Mouse (Mus musculus) large intestine, adult 2 months (tissue): ENCODE measurements around the gene Tomm7. TPM values are rescaled to one million over a fixed set of nuclear protein-coding genes. Genes with fewer than 3 reads are reported as not detected.
"Not testable (repeated sequence)": the region's sequence is repeated elsewhere in the genome, so short reads cannot be mapped to it uniquely, and the experiment has no call there.

Source experiments
- DNase-seq: peaks from one replicate; pipeline ENCODE4 v3.0.0-alpha.2; 2012; ENCODE audit warnings: low read depth, low spot score
- WGBS: fragments of 180-500 bp; shearing (Covaris S2); methylation state at CpG from one replicate; pipeline ENCODE4 v1.1.7; 2018; 5-methylcytosine and 5-hydroxymethylcytosine counted together
- polyA plus RNA-seq: library from polyadenylated mRNA; depleted of rRNA; stranded (reverse); fragments of >200 nt; gene quantifications from 2 replicates; pipeline ENCODE4 v1.2.3, GENCODE M21; 2012

The Tomm7 gene
- polyA plus RNA-seq, 1 experiment, result 45.3 TPM

DNA sequence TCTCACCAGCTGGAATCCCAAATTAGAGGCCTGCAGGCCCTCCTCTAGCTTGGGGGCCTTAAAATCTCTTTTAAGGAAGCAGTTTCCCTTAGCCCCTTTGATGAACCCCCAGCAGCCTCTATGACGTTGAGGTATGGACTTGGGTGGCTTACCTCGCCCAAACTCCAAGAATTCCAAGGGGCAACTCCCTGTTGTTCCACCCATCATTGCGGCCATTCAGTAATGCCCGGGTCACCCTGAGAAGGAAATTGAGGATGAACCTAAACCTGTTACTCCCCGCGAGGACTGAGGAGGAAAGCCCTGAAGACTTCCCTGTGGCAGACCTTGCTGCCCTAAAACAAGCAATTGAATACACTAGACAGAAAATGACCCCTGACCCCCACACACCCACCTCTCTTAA lies 11.5 kb upstream of the Tomm7 start:
- WGBS, result 46% methylated on average over 6 of the region's 6 CpGs
- no peak for DNase-seq

DNA sequence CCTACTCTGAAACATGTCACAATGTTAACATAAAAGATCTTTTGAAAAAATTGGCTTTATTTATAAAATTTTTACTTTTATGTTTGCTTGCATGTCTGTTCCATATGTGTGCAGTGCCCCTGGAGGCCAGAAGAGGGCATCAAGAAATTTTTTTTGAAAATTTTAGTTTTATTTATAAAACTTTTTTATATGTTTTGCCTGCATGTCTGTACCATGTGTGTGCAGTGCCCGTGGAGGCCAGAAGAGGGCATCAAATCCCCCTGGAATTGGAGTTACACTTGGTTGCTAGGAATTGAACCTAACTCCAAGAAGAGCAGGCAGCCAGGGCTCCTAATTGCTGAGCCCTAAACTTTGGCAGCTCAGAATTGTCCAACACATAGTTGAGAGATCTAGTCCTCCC lies 9.0 kb upstream of the Tomm7 start:
- DNase-seq, result not testable (repeated sequence)
- WGBS, result 95% methylated on average over 1 of the region's 1 CpGs

DNA sequence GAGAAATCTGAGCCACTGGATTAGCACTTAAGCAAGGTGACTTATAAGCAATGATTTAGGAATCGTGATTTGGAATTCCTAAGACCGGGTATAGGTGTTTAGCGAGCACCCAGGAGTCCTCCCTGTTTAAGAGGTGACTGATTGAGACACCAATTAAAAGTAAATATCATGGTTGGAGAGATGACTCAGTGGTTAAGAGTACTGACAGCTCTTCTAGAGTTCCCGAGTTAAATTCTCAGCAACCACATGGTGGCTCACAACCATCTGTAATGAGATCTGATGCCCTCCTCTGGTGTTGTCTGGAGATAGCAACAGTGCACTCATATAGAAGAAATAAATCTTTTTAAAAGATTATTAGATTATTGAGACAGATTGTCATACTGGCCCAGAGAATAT lies 7.2 kb upstream of the Tomm7 start:
- WGBS, result 2% methylated on average over 4 of the region's 4 CpGs
- DNase-seq, result not testable (repeated sequence)

DNA sequence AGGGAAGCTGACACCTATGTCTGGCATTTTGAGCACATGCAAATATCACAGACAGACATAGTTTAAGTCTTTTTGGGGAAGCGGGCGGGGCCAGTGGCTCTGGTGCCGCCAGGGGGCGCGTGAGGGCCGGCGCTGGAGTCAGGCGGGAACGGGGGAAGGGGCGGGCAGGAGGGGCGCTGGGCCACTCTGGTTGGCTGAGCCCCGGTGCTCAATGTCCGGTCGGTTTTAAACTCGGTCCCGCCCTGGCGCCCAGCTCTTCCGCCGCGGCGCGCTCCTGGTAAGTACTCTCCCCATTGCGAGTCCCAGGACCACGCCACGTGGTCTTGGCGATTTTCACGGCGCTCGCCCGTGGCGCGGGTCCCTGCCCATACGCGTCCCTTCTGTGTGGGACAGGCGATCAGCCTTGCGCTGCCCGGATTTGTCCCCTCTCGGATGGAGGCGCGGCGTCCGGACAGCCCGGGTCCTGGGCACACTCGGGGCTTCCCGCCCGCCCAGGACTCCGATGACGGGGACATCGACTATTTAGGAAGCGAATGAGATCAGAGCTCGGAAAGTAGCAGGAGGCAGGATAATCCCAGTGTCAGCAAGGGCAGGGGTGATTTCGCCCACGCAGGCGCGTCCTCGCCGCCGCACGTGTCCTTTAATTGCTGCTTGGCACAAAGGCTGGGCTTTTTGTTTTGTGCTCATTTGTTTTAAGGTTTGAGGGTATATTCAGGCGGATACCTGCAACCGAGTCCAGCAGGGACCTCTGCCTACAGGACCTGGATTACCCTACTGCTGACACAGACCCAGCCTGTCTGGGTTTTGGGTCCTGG lies 6.6 kb upstream of the Tomm7 start:
- under 1% methylated on average over 61 of the region's 61 CpGs for WGBS
- DNase-seq, result no peak

DNA sequence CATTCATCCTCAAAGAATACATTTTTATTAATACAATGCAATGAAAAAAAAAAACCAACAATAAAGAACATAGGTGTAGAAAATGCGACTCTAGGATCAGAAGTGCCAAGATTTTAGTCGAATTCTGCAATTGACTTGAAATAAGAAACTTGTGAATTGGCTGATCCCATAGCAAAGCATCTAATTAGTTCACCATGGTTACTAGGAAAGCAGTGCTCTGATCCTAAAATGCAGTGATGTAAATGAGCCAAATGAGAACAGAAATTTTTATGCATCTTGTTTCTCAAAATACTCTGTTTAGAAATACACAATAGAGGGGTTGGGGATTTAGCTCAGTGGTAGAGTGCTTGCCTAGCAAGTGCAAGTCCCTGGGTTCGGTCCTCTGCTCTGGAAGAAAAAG lies 1.2 kb upstream of the Tomm7 start:
- no peak for DNase-seq

DNA sequence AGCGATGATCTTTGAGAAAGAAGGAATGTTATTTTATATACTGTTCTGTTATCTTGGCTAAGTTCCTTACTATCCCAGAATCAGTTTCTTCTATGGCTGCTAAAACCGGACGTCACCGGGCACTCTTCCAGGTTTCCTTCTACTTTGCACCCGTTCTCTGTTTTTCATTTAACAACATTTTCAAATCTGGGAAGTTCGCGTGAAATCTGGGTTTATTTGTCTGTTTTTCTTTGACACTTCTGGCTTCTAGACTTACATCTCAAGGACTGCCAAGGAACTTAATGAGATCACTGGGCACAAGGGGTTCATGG lies 525 bp upstream of the Tomm7 start:
- no peak for DNase-seq
- 4% methylated on average over 7 of the region's 7 CpGs for WGBS

More for the DNA sequence above, 1.2 kb upstream of the Tomm7 start:
- WGBS, result 87% methylated on average over 3 of the region's 3 CpGs

DNA sequence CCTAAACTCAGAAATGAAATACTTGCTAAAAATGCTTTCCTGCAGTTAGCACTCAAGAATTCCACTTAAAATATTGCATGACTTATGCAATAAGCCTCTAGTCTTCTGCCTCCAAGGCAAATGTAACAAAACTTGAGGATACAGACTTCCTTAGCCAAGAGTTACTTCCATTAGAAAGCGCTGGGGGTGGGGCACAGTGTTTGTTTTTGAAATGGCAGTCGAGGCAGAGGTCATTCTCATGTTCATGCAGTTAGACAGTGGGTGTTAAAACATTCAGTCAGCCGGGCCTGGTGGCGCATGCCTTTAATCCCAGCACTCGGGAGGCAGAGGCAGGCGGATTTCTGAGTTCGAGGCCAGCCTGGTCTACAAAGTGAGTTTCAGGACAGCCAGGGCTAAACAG lies 5.8 kb downstream of the Tomm7 start:
- DNase-seq, result no peak
- 77% methylated on average over 7 of the region's 7 CpGs for WGBS

DNA sequence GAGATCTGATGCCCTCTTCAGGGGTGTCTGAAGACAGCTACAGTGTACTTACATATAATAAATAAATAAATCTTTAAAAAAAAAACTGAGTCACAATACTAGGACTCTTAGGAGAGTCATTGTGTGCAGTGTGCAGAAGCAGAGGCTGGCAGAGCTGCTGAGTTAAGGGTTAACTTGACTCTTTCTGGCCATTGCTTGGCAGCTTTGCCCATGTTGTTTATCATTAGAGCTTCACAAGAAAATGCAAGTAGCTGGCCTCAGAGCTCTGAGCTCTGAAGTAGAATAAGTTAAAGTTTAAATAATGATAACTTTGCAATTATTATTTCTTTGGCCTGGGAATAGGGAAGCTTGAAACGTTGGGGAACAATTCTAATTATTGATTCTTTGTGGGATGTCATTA lies 8.3 kb downstream of the Tomm7 start:
- not testable (repeated sequence) for DNase-seq
- WGBS, result 59% methylated on average over 1 of the region's 1 CpGs

DNA sequence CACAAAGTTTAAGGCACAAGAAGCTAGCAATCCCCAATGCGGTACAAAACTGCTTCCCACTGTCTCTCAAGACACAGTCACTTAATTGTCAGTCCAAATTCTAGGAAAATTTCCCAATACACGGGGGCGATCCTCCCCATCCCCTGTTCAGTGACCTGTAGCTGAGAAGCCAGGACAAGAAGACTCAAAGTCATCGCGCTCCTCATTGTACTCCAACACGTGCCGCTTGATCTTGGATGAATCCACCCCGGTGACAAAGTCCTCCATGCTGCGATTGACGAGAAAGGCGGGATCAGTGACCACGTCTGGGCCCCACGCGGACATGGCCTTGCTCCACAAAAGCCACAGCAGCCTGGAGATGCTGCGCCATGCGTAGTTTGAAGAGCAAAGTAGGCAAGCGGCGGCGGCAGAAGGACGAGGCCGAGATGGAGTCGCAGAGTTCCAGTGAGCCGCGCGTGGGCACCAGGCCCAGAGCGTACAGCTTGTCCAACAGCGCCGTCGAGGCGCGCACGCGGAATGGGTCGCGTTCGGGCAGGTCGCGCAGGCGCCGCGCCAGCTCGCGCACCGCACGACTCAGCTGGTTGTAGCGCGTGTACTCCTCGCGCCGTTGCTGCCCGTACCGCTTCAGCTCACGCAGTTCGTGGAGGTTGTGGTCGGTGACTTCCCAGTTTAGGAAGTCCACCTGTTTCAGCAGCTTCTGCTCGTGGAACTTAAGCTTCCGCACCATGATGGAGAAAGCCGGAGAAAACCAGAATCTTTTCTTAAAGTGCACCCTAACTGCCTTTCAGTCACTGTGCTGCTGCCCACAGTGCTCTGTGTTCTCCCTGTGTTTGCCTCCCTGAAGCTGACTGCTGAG lies 12.8 kb downstream of the Tomm7 start:
- no peak for DNase-seq

DNA sequence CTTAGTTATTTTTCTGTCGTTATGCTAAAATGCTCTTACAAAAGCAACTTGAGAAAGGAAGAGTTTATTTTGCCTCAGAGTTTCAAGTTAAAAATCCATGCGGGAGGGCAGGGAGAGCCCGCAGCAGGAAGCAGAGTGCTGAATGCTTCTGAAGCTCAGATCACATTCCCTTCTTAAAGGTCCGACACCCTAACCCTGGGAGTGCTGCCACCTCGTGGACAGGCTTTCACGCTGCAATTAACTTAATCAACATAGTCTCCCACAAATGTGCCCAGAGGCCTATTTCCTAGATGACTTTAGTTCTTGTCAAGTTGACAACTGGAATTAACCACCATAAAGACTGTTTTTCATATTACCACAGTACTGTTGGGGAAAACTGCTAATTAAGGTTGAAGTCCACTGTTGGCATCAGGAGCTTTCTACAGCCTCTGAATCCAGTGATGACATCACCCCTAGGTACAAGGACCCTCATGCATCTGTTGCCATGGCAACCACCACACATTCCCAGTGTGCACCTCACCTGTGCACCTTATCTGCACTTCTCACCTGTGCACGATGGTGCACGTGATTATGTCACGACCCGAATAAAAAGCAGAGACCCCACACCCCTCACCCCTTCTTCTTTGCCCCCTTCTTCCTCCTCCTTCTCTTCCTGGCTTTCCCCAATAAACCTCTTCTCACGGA lies 17.5 kb downstream of the Tomm7 start:
- 37% methylated on average over 11 of the region's 11 CpGs for WGBS

More for the DNA sequence above, 12.8 kb downstream of the Tomm7 start:
- WGBS, result 43% methylated on average over 58 of the region's 58 CpGs

DNA sequence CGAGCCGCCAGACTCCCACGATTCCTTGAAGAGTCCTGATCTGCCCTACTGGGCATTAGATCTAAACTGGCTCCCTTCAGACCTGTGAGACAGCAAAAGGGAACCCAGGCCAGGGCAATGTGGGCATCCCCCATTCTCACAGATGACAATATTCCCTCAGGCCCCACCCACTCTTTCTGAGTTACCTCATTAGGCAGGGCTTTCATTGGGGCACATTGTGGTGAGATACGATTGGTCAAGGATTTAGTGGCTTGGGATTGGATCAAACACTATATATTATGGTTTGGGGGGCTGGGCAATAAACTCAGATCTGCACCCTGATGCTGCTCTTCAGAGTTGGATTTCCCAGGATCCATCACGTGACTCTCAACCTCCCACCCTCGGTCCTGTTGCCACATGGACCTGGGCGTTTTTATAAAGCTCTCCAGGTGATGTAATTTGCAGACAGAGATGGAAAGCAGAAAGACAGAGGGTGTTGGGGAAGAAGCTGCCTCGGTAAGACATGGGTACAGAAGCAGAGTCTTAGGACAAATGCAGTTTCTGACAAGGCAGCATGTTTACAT lies 19.7 kb downstream of the Tomm7 start:
- WGBS, result 68% methylated on average over 8 of the region's 8 CpGs
- DNase-seq, result no peak

More for the DNA sequence above, 17.5 kb downstream of the Tomm7 start:
- DNase-seq, result peak; percentile 39

DNA sequence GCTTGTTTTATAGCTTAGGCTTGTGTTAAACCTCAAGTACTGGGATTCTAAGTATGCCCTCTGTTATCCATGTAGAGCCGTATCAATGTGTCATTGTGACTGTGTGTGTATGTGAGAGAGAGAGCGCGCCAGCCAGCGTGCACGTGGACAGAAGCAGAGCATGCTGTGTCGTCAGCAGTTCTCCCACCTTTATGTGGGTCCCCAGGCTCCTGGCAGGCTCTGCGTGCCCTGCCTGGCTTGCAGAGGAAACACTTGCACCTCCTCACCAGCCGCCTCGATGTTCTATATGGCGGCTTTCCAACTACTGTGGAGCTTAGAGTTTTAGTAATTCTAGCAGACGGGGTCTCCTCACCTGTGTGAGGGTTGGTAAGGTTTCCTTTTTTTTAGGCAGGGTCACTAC lies 21.7 kb downstream of the Tomm7 start:
- DNase-seq, result no peak
- 73% methylated on average over 11 of the region's 11 CpGs for WGBS

DNA sequence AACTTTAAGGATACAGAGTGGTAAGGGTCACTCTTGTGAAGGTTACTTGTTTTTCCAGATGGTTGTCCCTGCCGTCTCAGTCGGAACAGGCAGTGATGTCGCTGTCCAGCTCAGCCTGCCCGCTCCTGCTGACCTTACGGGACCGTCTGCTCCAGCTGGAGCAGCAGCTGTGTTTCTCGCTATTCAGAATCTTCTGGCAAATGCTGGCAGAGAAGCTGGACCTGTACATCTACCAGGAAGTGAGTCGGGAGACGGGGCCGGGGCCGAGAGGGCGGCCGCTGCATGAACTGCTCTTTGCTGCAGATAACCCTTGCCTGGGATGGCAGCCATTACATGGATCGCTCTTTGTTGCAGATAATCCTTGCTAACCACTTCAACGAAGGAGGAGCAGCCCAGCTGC lies 27.3 kb downstream of the Tomm7 start:
- DNase-seq, result no peak
- 92% methylated on average over 15 of the region's 15 CpGs for WGBS

DNA sequence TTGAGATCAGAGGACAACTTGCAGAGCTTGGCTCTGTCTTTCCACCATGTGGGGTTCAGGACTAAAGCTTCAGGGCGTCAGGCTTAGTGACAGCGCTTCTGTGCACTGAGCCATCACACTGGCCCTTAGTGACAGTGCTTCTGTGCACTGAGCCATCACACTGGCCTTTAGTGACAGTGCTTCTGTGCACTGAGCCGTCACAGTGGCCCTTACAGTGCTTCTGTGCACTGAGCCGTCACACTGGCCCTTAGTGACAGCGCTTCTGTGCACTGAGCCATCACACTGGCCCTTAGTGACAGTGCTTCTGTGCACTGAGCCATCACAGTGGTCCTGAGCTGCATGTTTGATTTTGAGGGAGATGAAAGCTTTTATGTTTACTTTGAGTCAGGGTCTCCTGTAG lies 29.1 kb downstream of the Tomm7 start:
- 89% methylated on average over 5 of the region's 5 CpGs for WGBS
- DNase-seq, result no peak

DNA sequence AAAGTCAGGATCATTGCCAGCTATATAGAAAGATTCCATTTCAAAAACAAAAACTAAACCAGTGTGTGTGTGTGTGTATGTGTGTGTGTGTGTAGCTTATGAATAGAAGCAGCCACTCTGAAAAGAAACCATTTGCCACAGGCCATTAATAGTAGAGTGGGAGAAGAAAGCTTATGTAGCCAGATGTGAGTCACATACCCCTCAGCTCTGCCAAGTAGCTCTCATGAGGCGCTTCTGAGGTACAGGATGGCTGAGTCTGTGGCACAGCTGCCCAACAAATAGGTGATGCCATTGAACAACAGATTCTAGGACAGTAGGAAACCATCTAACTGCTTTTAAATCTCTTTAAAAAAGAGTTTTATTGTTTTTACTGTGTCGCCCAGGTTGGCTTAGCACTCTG lies 51.2 kb downstream of the Tomm7 start:
- WGBS, result 94% methylated on average over 2 of the region's 2 CpGs
- no peak for DNase-seq

DNA sequence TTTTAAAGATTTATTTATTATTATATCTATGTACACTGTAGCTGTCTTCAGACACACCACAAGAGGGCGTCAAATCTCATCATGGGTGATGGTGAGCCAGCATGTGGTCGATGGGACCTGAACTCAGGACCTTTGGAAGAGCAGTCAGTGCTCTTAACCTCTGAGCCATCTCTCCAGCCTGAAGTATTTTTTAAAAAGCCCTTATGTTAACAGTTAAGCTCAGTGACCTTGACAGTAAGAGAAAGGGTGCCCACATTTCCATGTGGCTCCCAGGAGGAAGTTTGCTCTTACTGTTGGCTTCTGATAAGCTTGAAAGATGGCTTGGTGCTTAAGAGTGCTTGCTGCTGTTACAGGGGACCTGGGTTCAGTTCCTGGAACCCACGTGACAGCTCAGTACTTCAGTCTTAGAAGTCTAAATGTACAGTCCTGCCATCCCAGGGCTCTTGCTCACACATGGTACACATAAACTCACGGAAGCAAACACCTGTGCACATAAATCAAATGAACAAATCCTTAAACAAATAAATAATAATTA lies 54.8 kb downstream of the Tomm7 start:
- DNase-seq, result no peak
- 83% methylated on average over 4 of the region's 4 CpGs for WGBS
